Mouse (Mus musculus): ENCODE measurements at regions not wholly inside any gene's neighbourhood (a gene's known extent, or its start where the extent isn't known, plus 50 kb on each side); places are given as distances from the start of the nearest gene placed in this dataset.

DNA sequence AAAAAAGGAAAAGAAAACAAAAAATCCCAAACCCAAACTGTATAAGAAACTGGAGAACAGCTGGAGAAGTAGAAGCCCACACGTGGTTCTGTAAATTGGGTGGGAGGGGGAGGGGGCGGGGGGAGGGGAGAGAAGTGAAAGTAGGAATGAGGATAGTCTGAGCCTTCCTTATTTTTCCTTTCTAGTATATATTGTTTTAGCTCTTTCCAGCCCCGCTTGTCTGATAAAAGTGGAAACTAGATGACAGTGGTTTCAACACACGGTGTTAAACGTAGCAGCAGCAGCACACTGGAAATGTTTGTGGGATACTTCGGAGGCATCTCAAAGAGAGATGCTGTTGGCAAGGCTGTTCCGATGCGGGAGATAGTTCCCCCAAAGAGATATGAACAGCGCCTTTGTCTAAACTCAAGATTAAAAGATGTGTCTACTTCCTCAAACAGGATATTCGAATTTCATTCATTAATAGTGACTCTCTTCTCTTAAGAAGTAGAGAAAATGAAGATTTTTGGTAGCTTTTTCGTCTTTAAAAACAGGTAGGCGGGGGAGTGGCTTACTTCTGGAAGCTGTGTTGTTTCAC, 1588.3 kb downstream of the 4930444P10Rik start:
- H3K4me3 ChIP-seq (ENCODE audit: insufficient read depth in 1 of 2, low read depth in 2 of 2, low read length in 2 of 2), result no peak overlapping the region

DNA sequence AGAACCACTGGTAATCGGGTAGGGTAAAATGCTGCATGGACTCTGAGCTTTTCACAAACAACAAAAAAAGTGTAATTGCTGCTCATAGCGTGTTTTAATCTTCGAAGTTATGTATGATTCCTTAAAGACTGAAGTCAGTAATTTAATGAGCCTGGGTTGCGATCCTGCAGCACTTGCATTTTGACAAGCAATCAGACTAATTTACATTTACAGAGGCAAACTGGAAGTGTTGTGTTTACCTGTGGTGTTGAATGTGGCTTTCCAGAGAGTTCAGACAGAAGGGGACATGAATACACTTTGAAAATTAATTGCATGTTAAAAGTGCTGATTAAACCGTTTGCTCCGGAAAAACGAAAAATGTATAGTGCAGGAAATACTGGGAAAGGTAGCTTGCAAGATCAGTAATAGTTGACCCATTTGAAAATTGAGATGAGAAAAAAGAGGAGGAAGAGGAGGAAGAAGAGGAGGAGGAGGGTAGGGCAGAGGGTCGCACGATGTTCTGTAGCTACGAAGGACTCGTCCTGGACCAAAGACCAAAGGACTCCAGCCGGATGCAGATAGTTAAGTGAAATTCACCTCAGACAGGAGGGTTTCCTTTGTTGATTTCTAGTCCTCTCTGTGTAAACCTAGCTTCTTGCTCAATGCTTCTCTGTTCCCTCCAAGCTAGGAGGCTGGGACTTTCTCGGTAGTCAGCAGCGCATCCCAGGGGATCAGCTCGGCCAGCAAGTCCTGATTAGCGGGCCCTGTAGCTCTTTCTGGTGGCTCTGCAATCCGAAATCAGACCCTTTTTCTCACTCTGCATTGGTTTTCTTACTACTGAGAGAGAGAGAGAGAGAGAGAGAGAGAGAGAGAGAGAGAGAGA, 1589.0 kb downstream of the 4930444P10Rik start:
- H3K9ac ChIP-seq (replicated peaks), result no peak overlapping the region
- WGBS (ENCODE audit: insufficient replicate concordance), result 6% methylated on average over 17 of the region's 17 CpGs
- no peak overlapping the region for H3K4me3 ChIP-seq (ENCODE audit: insufficient read depth in 1 of 2, low read depth in 2 of 2, low read length in 2 of 2)
- no peaks in the 10 kb centered on the region for H3K36me3 ChIP-seq (replicated peaks; ENCODE audit: control insufficient read depth, insufficient read depth, low read depth)
- ATAC-seq (ENCODE audit: insufficient read depth), result no peak
- no peak overlapping the region for H3K27ac ChIP-seq
- H3K9me3 ChIP-seq (ENCODE audit: control insufficient read depth, low read length), result no peaks in the 10 kb centered on the region
- no peak for DNase-seq (ENCODE audit: low read depth in 3 of 3, low spot score in 3 of 3)
- no peak for TF ChIP-seq CTCF (IDR thresholded peaks at IDR 0.05; ENCODE audit: low read depth)
- no peak overlapping the region for H3K4me2 ChIP-seq (ENCODE audit: low read depth)
- peaks cover 64% of the 10 kb centered on the region for H3K27me3 ChIP-seq (ENCODE audit: control insufficient read depth, insufficient read depth, low read length)
- H3K4me1 ChIP-seq (replicated peaks; ENCODE audit: control insufficient read depth in 2 of 2, insufficient read depth in 2 of 2, low read length in 1 of 2), result no peaks in the 10 kb centered on the region

More for the DNA sequence above, 1588.3 kb downstream of the 4930444P10Rik start:
- H3K36me3 ChIP-seq (replicated peaks; ENCODE audit: control insufficient read depth, insufficient read depth, low read depth), result no peaks in the 10 kb centered on the region
- H3K27me3 ChIP-seq (ENCODE audit: control insufficient read depth, insufficient read depth, low read length), result peaks cover 65% of the 10 kb centered on the region
- no peak overlapping the region for H3K9ac ChIP-seq (replicated peaks)
- H3K27ac ChIP-seq, result no peak overlapping the region
- H3K9me3 ChIP-seq (ENCODE audit: control insufficient read depth, low read length), result no peaks in the 10 kb centered on the region
- DNase-seq (ENCODE audit: low read depth in 3 of 3, low spot score in 3 of 3) (no peak), ATAC-seq (ENCODE audit: insufficient read depth) (no peak)
- no peak overlapping the region for H3K4me2 ChIP-seq (ENCODE audit: low read depth)
- 2% methylated on average over 12 of the region's 12 CpGs for WGBS (ENCODE audit: insufficient replicate concordance)
- TF ChIP-seq CTCF (IDR thresholded peaks at IDR 0.05; ENCODE audit: low read depth), result no peak
- TF ChIP-seq EP300 (IDR thresholded peaks at IDR 0.05; ENCODE audit: low read depth), result no peak
- no peaks in the 10 kb centered on the region for H3K4me1 ChIP-seq (replicated peaks; ENCODE audit: control insufficient read depth in 2 of 2, insufficient read depth in 2 of 2, low read length in 1 of 2)

DNA sequence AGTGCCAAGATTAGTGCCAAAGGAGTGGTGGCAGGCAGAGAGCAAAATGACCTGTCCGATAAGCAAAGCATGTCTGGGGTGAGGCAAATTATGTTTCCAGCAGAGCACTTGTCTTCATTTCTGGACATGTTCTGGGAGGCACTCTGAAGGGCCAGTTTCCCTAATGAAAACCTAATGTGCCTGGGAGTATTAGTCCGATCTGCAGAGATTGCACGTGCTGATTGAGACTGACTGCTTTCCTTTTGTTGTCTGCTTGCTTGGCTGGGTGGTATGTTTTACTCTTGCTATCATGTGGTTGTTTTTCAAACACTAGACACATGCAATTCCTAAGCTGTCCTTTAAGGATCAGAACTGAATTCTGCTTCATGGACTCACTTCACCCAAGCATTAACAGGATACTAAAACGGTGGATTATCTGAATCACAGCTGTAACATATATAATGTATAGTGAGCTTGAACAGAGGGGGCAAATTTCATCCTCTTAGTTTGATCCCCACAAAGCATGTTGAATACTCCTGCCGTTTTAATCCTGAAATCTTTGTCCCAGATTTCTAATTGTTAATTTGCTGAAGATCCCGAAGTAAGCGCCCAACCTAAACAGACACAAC, 1589.8 kb downstream of the 4930444P10Rik start:
- peaks cover 56% of the 10 kb centered on the region for H3K27me3 ChIP-seq (ENCODE audit: control insufficient read depth, insufficient read depth, low read length)
- WGBS (ENCODE audit: insufficient replicate concordance), result 27% methylated on average over 7 of the region's 7 CpGs
- ATAC-seq (ENCODE audit: insufficient read depth), result no peak

DNA sequence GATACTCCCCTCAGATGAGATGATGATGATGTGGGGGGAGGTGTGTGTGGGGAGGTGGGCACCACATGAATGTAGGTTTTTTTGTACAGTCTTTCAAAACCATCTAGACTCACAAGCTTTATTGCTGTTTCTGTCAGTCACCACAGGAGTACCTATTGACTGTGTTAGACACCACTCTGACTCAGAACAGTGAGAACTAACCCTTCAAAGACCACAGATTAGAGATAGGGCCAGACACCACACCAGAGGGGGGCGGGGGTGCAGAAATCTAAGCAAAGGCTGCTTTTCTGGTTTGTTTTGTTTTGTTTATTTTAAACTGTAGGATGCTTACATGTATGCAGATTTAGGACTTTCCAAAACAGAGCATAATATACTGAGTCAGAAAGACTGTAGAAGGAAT, 1594.0 kb downstream of the 4930444P10Rik start:
- 38% methylated on average over 1 of the region's 1 CpGs for WGBS (ENCODE audit: insufficient replicate concordance)
- TF ChIP-seq CTCF (IDR thresholded peaks at IDR 0.05; ENCODE audit: low read depth), result no peak
- TF ChIP-seq EP300 (IDR thresholded peaks at IDR 0.05; ENCODE audit: low read depth), result no peak
- no peak overlapping the region for H3K4me2 ChIP-seq (ENCODE audit: low read depth)
- H3K4me1 ChIP-seq (replicated peaks; ENCODE audit: control insufficient read depth in 2 of 2, insufficient read depth in 2 of 2, low read length in 1 of 2), result no peaks in the 10 kb centered on the region
- H3K9ac ChIP-seq (replicated peaks), result no peak overlapping the region
- H3K4me3 ChIP-seq (ENCODE audit: insufficient read depth in 1 of 2, low read depth in 2 of 2, low read length in 2 of 2), result no peak overlapping the region
- H3K36me3 ChIP-seq (replicated peaks; ENCODE audit: control insufficient read depth, insufficient read depth, low read depth), result no peaks in the 10 kb centered on the region
- no peak overlapping the region for H3K27ac ChIP-seq
- ATAC-seq (ENCODE audit: insufficient read depth), result no peak
- H3K27me3 ChIP-seq (ENCODE audit: control insufficient read depth, insufficient read depth, low read length), result peaks cover 14% of the 10 kb centered on the region
- no peak for DNase-seq (ENCODE audit: low read depth in 3 of 3, low spot score in 3 of 3)
- no peaks in the 10 kb centered on the region for H3K9me3 ChIP-seq (ENCODE audit: control insufficient read depth, low read length)

More for the DNA sequence above, 1589.8 kb downstream of the 4930444P10Rik start:
- Histone ChIP-seq H3K4me1 (replicated peaks; ENCODE audit: control insufficient read depth in 2 of 2, insufficient read depth in 2 of 2, low read length in 1 of 2) (no peaks in the 10 kb centered on the region), H3K9me3 (ENCODE audit: control insufficient read depth, low read length) (no peaks in the 10 kb centered on the region), H3K27ac (no peak overlapping the region), H3K9ac (replicated peaks) (no peak overlapping the region), H3K4me2 (ENCODE audit: low read depth) (no peak overlapping the region), H3K4me3 (ENCODE audit: insufficient read depth in 1 of 2, low read depth in 2 of 2, low read length in 2 of 2) (no peak overlapping the region), H3K36me3 (replicated peaks; ENCODE audit: control insufficient read depth, insufficient read depth, low read depth) (no peaks in the 10 kb centered on the region)
- TF ChIP-seq EP300 (IDR thresholded peaks at IDR 0.05; ENCODE audit: low read depth) (no peak), CTCF (IDR thresholded peaks at IDR 0.05; ENCODE audit: low read depth) (no peak)
- DNase-seq (ENCODE audit: low read depth in 3 of 3, low spot score in 3 of 3), result no peak

DNA sequence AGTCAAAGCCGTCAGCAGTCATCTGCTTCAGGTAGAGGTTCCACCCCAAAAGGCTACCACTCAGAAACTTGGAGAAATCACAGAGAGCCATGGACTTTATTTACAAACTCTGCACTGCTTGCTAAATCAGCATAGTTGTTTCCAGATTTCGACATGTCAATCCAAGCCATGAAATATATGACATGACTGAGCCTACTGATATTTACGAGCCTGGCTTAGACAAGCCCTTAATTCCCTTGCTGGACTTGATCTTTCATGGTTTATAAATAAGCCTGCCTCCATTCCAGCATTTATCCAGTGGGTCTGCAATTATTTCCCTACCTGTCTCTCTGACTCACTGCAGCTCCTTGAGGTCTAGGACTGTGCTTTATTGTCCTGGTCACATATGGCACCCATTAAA, 1603.1 kb downstream of the 4930444P10Rik start:
- H3K27ac ChIP-seq, result no peak overlapping the region
- DNase-seq (ENCODE audit: low read depth in 3 of 3, low spot score in 3 of 3) (no peak), ATAC-seq (ENCODE audit: insufficient read depth) (no peak)
- no peak for TF ChIP-seq CTCF (IDR thresholded peaks at IDR 0.05; ENCODE audit: low read depth)
- no peak for TF ChIP-seq EP300 (IDR thresholded peaks at IDR 0.05; ENCODE audit: low read depth)
- 49% methylated on average over 3 of the region's 3 CpGs for WGBS (ENCODE audit: insufficient replicate concordance)
- H3K27me3 ChIP-seq (ENCODE audit: control insufficient read depth, insufficient read depth, low read length), result no peaks in the 10 kb centered on the region
- H3K4me3 ChIP-seq (ENCODE audit: insufficient read depth in 1 of 2, low read depth in 2 of 2, low read length in 2 of 2), result no peak overlapping the region
- H3K36me3 ChIP-seq (replicated peaks; ENCODE audit: control insufficient read depth, insufficient read depth, low read depth), result no peaks in the 10 kb centered on the region
- peaks cover 3 to 8% of the 10 kb centered on the region in 2 experiments; a peak in 3 of 4 replicates for H3K4me1 ChIP-seq (replicated peaks; ENCODE audit: control insufficient read depth in 2 of 2, insufficient read depth in 2 of 2, low read length in 1 of 2)
- no peaks in the 10 kb centered on the region for H3K9me3 ChIP-seq (ENCODE audit: control insufficient read depth, low read length)
- no peak overlapping the region for H3K9ac ChIP-seq (replicated peaks)
- H3K4me2 ChIP-seq (ENCODE audit: low read depth), result no peak overlapping the region
